Mouse (Mus musculus) MEL (cell line): ENCODE data around the gene Sgcd.

ENCODE experiments used
- CTCF ChIP-seq, 3 experiments: IDR thresholded peaks in 2 of 3; conservative IDR thresholded peaks in 1 of 3; 2 replicates each; pipeline ENCODE4 v1.5.1; 2011 to 2012; ENCODE audit warnings: low read length in 3 of 3, low read depth in 2 of 3, mild to moderate bottlenecking in 2 of 3, improper control_type of control experiment in 1 of 3, inconsistent platforms in 1 of 3, mixed read lengths in 1 of 3, moderate library complexity in 1 of 3; ENCODE audit not compliant: control insufficient read depth in 1 of 3, insufficient read depth in 1 of 3, poor library complexity in 1 of 3, severe bottlenecking in 1 of 3
- MEF2A ChIP-seq: IDR thresholded peaks from 2 replicates; pipeline ENCODE4 v1.6.1; 2014; ENCODE audit warnings: low read depth, mild to moderate bottlenecking, inconsistent platforms, low read length, improper control_type of control experiment; ENCODE audit not compliant: poor library complexity, insufficient replicate concordance, severe bottlenecking; ENCODE audit errors: extremely low read depth
- POLR2A ChIP-seq, 2 experiments: IDR thresholded peaks; 2 replicates each; pipeline ENCODE4 v1.6.1; 2011 to 2012; ENCODE audit warnings: low read length in 2 of 2, mild to moderate bottlenecking in 2 of 2, control low read depth in 1 of 2, improper control_type of control experiment in 1 of 2, low read depth in 1 of 2, moderate library complexity in 1 of 2; ENCODE audit not compliant: control insufficient read depth in 1 of 2, insufficient read depth in 1 of 2, poor library complexity in 1 of 2

GRCm38 (mm10) chr11:47248345-47248893 is 740.4 kb downstream of the Sgcd start:
- TF ChIP-seq CTCF (IDR thresholded peaks at IDR 0.05 in 2 of 3, conservative IDR thresholded peaks at IDR 0.05 in 1 of 3; ENCODE audit: control insufficient read depth in 1 of 3, insufficient read depth in 1 of 3, low read depth in 2 of 3, low read length in 3 of 3, poor library complexity in 1 of 3, severe bottlenecking in 1 of 3) (no peak), POLR2A (IDR thresholded peaks at IDR 0.05; ENCODE audit: control insufficient read depth in 1 of 2, insufficient read depth in 1 of 2, low read depth in 1 of 2, low read length in 2 of 2, poor library complexity in 1 of 2) (no peak), MEF2A (no peak)
